Mouse (Mus musculus): Measurements from ENCODE around the gene Gars. TPM values are rescaled to one million over a fixed set of nuclear protein-coding genes. Genes with fewer than 3 reads are reported as not detected.

Gars gene
- total RNA-seq (2023) = 37.7 and 49.9 TPM in 2 replicates

DNA sequence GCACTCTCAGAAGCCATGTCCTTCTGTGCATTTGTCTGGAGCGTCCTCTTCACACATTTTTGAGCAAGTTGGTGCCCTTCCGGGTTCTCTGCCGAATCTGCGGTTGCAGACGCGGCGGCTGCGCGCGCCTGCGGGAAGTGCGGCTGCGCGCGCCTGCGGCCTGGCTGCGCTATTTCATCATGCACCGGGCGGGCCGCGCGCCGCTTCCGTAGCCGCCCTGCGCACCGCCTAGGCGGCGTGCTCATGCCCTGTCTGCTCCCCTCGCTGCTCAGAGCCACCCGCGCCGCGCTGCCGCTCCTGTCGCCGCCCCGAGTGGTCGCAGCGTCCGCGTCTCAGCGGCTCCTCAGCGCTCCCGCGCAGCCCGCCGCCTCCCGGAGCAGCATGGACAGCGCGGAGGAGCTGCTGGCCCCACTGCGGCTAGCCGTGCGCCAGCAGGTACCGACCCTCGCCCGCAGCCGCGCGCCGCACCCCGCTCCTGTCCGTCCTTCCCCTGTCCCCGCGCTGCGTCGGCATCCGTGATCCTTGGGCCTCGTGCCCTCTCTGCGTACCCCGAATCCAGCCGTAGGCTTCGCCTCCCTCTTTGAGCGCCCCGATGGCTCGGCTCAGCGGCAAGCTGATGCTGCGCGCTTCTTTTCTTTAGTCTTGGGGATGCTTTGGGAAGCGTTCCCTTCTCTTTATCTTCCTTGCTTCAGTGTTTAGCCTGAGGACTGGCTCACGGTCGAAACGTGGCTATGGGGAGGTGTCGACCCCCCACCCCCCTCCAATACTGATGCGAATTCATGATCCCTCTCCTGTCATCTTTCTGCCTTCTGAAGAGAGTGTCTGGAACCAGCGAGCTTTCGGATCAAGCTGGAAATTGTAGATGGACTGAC, at the start of gene Gars:
TSS of gene Gars (plus strand) at position 209 of the 872 bp plus-strand sequence.

DNA sequence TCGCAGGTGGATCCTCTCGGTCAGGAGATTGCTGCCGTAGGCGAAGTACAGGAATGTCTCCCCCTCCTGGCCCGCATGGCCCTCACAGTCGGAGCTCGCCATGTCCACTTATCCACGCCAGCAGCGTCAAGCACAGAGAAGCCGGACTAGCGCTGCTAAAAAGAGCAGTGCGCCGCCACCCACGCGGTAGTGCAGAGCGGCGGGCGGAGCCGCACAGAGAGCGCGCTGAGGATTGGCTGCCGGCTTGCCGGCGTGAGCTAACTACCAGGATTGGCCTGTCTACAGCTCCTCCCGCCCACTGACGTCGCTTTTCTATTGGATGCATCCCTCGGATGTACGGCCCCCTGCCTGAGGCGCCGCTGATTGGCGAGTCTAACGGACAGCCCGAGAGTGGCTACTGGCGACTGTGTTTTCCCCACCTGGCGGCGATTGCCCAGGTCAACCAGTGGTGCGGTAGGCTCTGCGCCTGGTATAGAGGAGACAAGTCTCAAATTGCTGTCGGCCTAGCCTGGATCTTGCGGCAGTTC, 45.0 kb upstream of the Gars start, which contains the start of gene Ggct:
TSS of gene Ggct (minus strand) at position 217 of the 527 bp plus-strand sequence.

Other genes with a start within 250 kb of the Gars start
- gene Znrf2, start 221.1 kb upstream of the Gars start, total RNA-seq (2023) = 20.7 and 28.1 TPM in 2 replicates
- gene Nod1, start 65.4 kb upstream of the Gars start, total RNA-seq (2023) = 36.0 and 46.0 TPM in 2 replicates
- gene Ggct, start 45.1 kb upstream of the Gars start, total RNA-seq (2023) = 5.9 and 6.3 TPM in 2 replicates
- not detected in 2 replicates for gene Crhr2, start 95.0 kb downstream of the Gars start, total RNA-seq (2023)
- gene Inmt, start 137.0 kb downstream of the Gars start, total RNA-seq (2023) = not detected in 2 replicates
- 0.23 and 0.51 TPM in 2 replicates for gene Mindy4, start 165.4 kb downstream of the Gars start, total RNA-seq (2023)